Mouse (Mus musculus) adrenal gland, adult 8-10 months (tissue): ENCODE results near the gene Fam198b. TPM values are rescaled to one million over a fixed set of nuclear protein-coding genes. Genes with fewer than 3 reads are reported as not detected.

Experiments
- DNase-seq: peaks from one replicate; pipeline ENCODE4 v3.0.0; 2022
- total RNA-seq, 4 experiments: library from RNA; stranded (reverse); gene quantifications; 2 replicates each; pipeline ENCODE4 v1.2.4; 2022

The Fam198b gene
- total RNA-seq, 4 experiments from 2014 or later = 2.9 to 39.5 (median 10.6) TPM

- peak; percentile 32 for DNase-seq
Observed at GRCm38 (mm10) chr3:79885686-79886356, 1.5 kb downstream of the Fam198b start.

GRCm38 (mm10) chr3:79886357-79887091 is 2.2 kb downstream of the Fam198b start:
- DNase-seq = no peak

- no peak for DNase-seq
Observed at GRCm38 (mm10) chr3:79887161-79887855, 3.0 kb downstream of the Fam198b start.

- no peak for DNase-seq
Observed at GRCm38 (mm10) chr3:79887966-79888365, 3.6 kb downstream of the Fam198b start.

- no peak for DNase-seq
Observed at GRCm38 (mm10) chr3:79897534-79898370, 13.4 kb downstream of the Fam198b start.

GRCm38 (mm10) chr3:79898514-79898913 is 14.2 kb downstream of the Fam198b start:
- DNase-seq = no peak

- no peak for DNase-seq
Observed at GRCm38 (mm10) chr3:79899906-79900305, 15.6 kb downstream of the Fam198b start.

GRCm38 (mm10) chr3:79900502-79900901 is 16.2 kb downstream of the Fam198b start:
- no peak for DNase-seq

- DNase-seq = no peak
Observed at GRCm38 (mm10) chr3:79901321-79901720, 17.0 kb downstream of the Fam198b start.

GRCm38 (mm10) chr3:79901734-79902133 is 17.4 kb downstream of the Fam198b start:
- no peak for DNase-seq

- no peak for DNase-seq
Observed at GRCm38 (mm10) chr3:79903803-79904202, 19.5 kb downstream of the Fam198b start.

GRCm38 (mm10) chr3:79904238-79904757 is 20.0 kb downstream of the Fam198b start:
- DNase-seq = no peak

- DNase-seq = no peak
Observed at GRCm38 (mm10) chr3:79905397-79905796, 21.1 kb downstream of the Fam198b start.

GRCm38 (mm10) chr3:79906250-79907045 is 22.1 kb downstream of the Fam198b start:
- no peak for DNase-seq

- peak; percentile 5 for DNase-seq
Observed at GRCm38 (mm10) chr3:79907223-79907622, 22.9 kb downstream of the Fam198b start.

GRCm38 (mm10) chr3:79910375-79911141 is 26.2 kb downstream of the Fam198b start:
- no peak for DNase-seq

- DNase-seq = no peak
Observed at GRCm38 (mm10) chr3:79911166-79911565, 26.8 kb downstream of the Fam198b start.

GRCm38 (mm10) chr3:79914012-79914411 is 29.7 kb downstream of the Fam198b start:
- no peak for DNase-seq

GRCm38 (mm10) chr3:79916185-79916584 is 31.9 kb downstream of the Fam198b start:
- DNase-seq = no peak

- no peak for DNase-seq
Observed at GRCm38 (mm10) chr3:79918761-79919160, 34.4 kb downstream of the Fam198b start.
